Mouse (Mus musculus) frontal cortex, postnatal 10 days (tissue): Measurements from ENCODE around the gene Fam83e.

Experiments
- DNase-seq, 2 experiments: peaks; one replicate each; pipeline ENCODE4 v3.0.0; 2022; ENCODE audit warnings: low spot score in 2 of 2, mixed read lengths in 1 of 2

The Fam83e gene

GRCm38 (mm10) chr7:45701607-45702006, 19.4 kb upstream of the Fam83e start:
- no peak for DNase-seq

- DNase-seq = no peak
Observed at GRCm38 (mm10) chr7:45702316-45702715, 18.7 kb upstream of the Fam83e start.

- DNase-seq = no peak
Observed at GRCm38 (mm10) chr7:45702809-45703520, 18.0 kb upstream of the Fam83e start.

- peak; percentile 53 to 67 for DNase-seq
Observed at GRCm38 (mm10) chr7:45703521-45704033, 17.4 kb upstream of the Fam83e start.

- DNase-seq = peak; percentile 74 to 89
Observed at GRCm38 (mm10) chr7:45704046-45704559, 16.9 kb upstream of the Fam83e start.

DNA sequence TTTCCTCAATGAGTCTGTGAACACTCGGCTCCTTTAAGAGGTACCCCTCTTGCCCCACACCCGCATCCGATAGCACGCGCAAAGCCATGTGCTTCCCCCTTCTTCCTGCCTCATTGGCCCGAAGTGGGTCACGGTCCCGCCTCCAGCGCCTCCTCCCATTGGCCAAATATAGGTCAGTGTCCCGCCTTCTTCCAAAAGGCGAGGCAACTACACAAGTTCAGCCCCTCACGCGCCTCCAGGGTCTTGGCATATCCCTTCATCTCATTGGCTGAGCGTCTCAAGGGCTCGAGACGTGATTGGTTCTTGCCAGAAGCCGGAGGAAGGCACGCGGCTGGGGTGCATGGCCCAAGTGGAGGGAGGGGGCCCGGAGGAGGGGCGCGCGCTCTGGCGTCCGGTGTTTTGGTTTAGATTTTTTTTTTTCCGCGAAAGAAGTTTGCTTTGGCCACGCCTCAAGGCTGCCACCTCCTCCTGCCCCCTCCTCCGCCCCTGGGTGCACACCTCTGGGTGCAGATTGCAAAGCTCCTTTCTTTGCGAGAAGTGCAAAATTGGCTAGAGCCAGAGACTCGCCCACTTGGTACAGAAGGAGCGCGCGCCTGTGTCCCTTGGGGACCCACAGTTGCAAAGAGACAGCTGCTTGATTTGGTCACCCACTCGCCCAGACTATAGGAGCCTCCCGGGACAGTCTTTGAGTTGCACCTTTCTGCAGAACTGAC, 16.1 kb upstream of the Fam83e start, which contains the start of gene Dbp:
Dbp (plus strand) TSS at position 359 of the 713 bp plus-strand sequence.
- peak; percentile 99 to 100 for DNase-seq

DNA sequence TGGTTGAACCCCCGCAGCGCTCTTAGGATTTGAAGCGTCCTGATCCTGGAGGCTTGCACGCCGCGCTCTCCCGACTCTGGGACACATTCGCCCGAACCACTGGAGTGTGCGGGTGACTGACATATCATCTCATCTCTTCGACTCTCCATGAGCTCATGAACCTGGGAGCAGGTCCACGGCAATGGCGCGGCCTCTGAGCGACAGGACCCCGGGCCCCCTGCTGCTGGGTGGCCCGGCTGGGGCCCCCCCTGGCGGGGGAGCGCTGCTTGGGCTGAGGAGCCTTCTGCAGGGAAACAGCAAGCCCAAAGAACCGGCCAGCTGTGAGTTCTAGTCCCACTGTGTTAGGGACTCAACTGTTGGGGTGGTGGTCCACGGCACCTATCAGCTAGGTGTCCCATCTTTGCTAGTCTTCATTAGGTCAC, 15.6 kb upstream of the Fam83e start:
- DNase-seq = no peak

DNA sequence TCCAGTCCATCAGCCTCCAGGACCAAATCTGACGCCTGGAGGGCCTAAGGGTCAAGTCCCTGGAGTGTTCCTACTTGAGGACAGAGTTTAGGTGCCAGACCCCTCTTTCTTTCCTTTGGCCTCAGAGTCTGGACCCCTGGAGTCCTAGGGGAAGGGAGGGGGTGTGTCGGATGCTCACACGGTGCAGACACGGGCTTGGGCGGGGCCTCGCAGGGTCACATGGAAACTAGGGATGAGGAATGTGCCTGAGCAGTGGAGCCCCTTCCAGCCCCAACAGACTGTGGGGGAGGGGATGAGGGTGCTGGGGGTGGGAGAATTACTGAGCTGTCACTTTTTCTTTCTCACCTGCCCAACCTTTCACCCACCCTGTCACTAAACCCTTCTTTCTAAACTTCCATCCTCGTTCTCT, 15.1 kb upstream of the Fam83e start:
- peak; percentile 86 to 91 for DNase-seq

GRCm38 (mm10) chr7:45706721-45707241, 14.2 kb upstream of the Fam83e start:
- peak; percentile 86 to 88 for DNase-seq

GRCm38 (mm10) chr7:45707375-45707967, 13.5 kb upstream of the Fam83e start:
- peak; percentile 93 to 95 for DNase-seq

DNA sequence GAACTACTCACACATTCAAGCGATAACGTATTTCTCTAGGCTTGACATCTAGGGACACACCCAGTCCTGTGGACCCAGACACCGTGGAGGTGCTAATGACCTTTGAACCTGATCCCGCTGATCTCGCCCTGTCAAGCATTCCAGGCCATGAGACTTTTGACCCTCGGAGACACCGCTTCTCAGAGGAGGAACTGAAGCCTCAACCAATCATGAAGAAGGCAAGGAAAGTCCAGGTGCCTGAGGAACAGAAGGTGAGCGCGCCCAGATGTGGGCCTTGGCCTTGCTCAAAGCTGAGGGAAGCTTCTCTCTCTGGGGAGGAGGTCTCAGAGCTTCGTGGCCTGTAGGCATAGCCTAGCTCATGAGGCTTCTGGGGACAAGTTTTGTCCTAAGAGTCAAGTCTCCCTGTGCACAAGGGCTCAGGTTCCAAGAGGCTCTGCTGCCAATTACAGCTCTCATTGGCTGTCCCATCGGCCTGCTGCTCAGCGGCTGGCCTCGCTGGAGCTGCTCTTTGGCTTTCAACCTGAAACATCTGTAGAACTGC, 12.7 kb upstream of the Fam83e start:
- DNase-seq = peak; percentile 40 to 54

DNA sequence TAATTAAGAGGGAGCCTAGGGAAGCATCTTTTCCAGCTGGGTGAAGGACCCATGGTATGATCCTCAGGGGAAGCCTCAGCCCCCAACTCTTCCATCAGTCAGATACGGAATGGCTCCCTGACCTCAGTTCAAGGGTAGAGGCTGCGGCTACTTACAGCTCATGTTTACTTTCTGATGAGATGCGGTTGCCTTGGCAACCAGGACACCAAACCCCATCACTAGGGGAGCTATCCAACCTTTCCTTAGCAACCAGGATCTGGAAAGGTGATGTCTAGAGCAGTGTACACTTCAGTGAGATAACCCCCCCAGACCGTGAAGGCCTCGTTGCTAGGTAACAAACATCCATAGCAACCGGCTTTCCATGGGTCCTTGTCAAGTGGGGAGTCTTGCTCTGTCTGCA, 12.0 kb upstream of the Fam83e start:
- peak; percentile 39 to 60 for DNase-seq

- DNase-seq = no peak
Observed at GRCm38 (mm10) chr7:45709677-45710355, 11.2 kb upstream of the Fam83e start.

GRCm38 (mm10) chr7:45710477-45711191, 10.4 kb upstream of the Fam83e start:
- no peak for DNase-seq

DNA sequence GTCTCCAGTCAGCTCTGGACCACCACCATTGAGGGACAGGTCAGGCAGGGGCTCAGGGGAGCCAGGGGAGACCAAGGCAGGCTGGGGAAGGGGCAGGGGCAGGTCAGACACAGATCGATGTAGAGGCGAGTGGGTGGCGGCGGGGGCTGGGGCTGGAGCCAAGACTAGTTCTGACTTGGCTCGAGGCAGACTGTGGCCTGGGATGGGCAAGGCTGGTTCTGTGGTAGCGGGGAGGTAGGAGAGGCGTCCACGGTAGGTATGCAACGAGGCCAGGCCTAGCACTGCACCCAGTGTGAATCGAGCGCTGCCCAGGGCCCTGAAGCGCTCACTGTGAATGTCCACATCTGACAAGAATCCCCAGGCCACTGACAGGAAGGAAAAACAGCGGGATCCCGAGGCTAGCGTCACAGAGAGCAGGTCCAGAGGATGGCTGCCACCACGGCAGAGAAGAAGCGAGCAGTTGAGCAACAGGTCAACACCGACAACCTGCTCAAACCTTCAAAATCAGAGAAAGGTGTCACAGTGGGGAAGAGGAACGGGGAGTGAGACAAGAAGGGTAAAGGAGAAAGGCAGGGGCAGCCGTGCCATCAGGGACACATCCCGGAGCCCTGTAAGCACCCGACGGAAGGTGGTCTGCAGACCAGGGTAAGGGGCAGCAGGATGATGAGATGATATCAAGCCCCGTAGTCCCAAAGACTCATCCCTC, 9.5 kb upstream of the Fam83e start:
- no peak for DNase-seq

- DNase-seq = peak in 1 of 2 experiments; percentile 62
Observed at GRCm38 (mm10) chr7:45712022-45712757, 8.8 kb upstream of the Fam83e start.

DNA sequence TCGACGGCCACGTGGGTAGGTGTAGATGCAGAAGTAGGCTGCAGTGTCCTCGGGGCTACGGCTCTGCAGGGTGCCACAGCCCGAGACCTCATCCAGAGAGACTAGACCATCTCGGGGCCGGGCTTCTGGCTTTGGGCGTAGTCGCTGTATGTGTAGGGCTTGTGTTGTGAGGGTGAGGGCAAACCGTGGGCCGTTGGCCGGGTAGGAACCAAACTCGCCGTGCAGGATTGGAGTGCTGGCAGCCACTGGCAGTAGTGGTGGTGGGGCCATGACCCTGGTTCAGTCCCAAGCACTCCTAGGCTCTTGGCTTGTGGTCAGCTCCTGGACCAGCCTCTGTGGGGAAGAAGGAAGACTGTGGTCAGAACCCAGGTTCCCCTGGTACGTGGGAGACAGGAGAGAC, 7.6 kb upstream of the Fam83e start:
- no peak for DNase-seq

DNA sequence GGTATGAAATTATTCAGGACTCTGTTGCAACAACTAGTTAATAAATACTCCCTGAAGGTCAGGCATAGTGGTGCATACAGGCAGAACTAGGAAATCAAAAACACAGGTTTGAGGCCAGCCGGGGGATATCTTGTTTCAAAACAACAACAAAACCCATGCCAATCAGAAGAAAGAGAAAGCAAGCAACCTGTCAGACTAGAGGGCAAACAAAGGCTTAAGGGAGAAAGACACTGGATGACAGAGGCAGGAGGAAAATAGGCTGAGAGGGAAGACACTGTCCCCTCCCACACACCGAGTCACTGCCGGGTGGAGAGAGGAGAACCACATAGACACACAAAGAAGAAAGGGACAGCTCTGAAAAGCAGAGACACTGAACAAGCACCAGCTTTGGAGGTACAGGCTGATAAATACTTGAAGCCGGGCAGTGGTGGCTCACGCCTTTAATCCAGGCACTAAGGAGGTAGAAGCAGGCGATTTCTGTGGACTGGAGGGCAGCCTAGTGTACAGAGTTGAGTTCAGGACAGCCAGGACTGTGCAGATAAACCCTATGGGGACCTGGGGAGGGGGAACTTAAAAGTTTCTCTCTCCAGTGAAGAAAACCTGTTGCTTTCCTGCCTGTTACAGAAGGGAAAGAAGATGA, 7.0 kb upstream of the Fam83e start:
- no peak for DNase-seq
